Mouse (Mus musculus) hindbrain, embryonic 16.5 days (tissue): ENCODE data around the gene Usp8. TPM values are rescaled to one million over a fixed set of nuclear protein-coding genes. Genes with fewer than 3 reads are reported as not detected.

Experiments
- ATAC-seq: fragments of 200-750 bp; cut with Nextera tagmentation; 2 replicates; pipeline ENCODE4 v1.8.0; 2017; ENCODE audit warnings: moderate TSS enrichment, moderate library complexity
- H3K27ac ChIP-seq: fragments of 300-500 bp; sonication (generic); 2 replicates; pipeline ENCODE4 v1.5.1; 2014; ENCODE audit warnings: low read depth, mild to moderate bottlenecking, control low read depth, low read length, moderate library complexity
- H3K27me3 ChIP-seq: fragments of 300-500 bp; sonication (generic); replicated peaks from 2 replicates; pipeline ENCODE4 v1.6.1; 2014; ENCODE audit warnings: low read length; ENCODE audit not compliant: control insufficient read depth, insufficient read depth
- H3K36me3 ChIP-seq: fragments of 300-500 bp; sonication (generic); 2 replicates; pipeline ENCODE4 v1.6.1; 2014; ENCODE audit warnings: mild to moderate bottlenecking, low read length, moderate library complexity, mixed read lengths; ENCODE audit not compliant: control insufficient read depth, insufficient read depth
- H3K4me1 ChIP-seq: fragments of 300-500 bp; sonication (generic); 2 replicates; pipeline ENCODE4 v1.6.1; 2014; ENCODE audit warnings: low read depth, low read length; ENCODE audit not compliant: control insufficient read depth, insufficient read depth
- H3K4me2 ChIP-seq: fragments of 300-500 bp; sonication (generic); 2 replicates; pipeline ENCODE4 v1.6.1; 2014; ENCODE audit warnings: mild to moderate bottlenecking, low read length, control low read depth, moderate library complexity
- H3K4me3 ChIP-seq: fragments of 300-500 bp; sonication (generic); 2 replicates; pipeline ENCODE4 v1.5.1; 2014; ENCODE audit warnings: mild to moderate bottlenecking, low read length, control low read depth, moderate library complexity
- H3K9ac ChIP-seq: fragments of 300-500 bp; sonication (generic); 2 replicates; pipeline ENCODE4 v1.6.1; 2014; ENCODE audit warnings: low read depth, mild to moderate bottlenecking, control low read depth, low read length, moderate library complexity
- H3K9me3 ChIP-seq: fragments of 300-500 bp; sonication (generic); 2 replicates; pipeline ENCODE4 v1.6.1; 2014; ENCODE audit warnings: mild to moderate bottlenecking, low read length, moderate library complexity; ENCODE audit not compliant: control insufficient read depth
- WGBS: fragments of 180-500 bp; shearing (Covaris S2); extraction: QIAGEN DNeasy Blood & Tissue Kit; methylation state at CpG from one replicate; pipeline ENCODE4 v1.1.7; 2014; 5-methylcytosine and 5-hydroxymethylcytosine counted together
- polyA plus RNA-seq: library from polyadenylated mRNA; unstranded; fragments of >200 nt; fragmentation: Nextera tagmentation; extraction: Ambion mirVana; gene quantifications from 2 replicates; pipeline ENCODE4 v1.2.1, GENCODE M21; 2015

Gene Usp8
- polyA plus RNA-seq, 1 experiment from 2014 or later: 28.7 TPM

DNA sequence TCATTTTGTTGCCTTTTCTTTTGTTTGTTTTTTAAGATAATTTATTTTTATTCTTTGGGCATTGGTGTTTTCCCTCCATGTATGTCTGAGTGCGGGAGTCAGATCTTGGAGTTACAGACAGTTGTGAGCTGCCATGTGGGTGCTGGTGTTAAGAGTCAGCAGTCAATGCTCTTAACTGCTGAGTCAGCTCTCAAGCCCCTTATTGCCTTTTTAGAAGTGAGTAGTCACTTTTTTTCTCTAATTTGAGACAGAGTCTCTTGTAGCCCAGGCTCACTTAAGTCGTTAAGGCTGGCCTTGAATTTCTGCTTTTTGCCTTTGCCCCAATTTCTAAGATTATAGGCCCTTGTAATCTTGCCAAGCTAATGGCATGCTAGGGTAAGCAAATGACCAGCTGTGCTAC lies 23.4 kb downstream of the Usp8 start:
- H3K36me3 ChIP-seq: peaks cover 13% of the 10 kb centered on the region
- no peaks in the 10 kb centered on the region for H3K27me3 ChIP-seq
- H3K4me2 ChIP-seq: no peak overlapping the region
- no peak overlapping the region for H3K27ac ChIP-seq
- no peak overlapping the region for H3K4me3 ChIP-seq
- no peak for ATAC-seq
- no peaks in the 10 kb centered on the region for H3K4me1 ChIP-seq
- no peaks in the 10 kb centered on the region for H3K9me3 ChIP-seq
- H3K9ac ChIP-seq: no peak overlapping the region
- 92% methylated on average over 2 of the region's 2 CpGs for WGBS

DNA sequence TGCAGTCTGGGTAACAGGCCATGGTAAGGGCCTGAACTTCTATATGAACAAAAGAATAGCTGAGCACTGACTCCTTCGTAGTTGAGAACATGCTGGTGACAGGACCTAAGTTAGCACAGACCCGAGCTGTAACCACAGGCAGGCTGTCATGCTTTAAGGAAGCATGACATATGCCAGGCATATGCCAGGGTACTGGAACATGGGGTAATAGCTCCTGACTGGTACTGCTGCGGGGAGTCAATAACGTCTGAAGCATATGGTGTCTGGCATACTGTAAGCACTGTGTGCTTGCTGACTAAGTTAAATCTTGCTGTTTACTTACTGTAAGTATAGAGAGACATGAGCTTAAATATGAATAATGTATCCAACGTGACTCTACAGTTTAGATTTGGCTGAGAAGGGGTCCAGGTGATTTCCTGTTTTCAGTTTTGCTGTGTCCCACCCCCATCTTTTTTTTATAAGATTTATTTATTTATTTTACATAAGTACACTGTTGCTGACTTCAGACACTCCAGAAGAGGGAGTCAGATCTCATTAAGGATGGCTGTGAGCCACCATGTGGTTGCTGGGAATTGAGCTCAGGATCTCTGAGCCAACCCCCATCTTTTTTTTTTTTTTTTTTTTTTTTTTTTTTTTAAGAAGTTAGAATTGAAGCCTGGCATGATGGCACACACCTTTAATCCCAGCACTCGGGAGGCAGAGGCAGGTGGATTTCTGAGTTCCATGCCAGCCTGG lies 28.4 kb downstream of the Usp8 start:
- ATAC-seq: no peak
- no peaks in the 10 kb centered on the region for H3K9me3 ChIP-seq
- no peak overlapping the region for H3K4me3 ChIP-seq
- peaks cover 20% of the 10 kb centered on the region for H3K36me3 ChIP-seq
- 86% methylated on average over 6 of the region's 6 CpGs for WGBS
- no peak overlapping the region for H3K9ac ChIP-seq
- no peaks in the 10 kb centered on the region for H3K4me1 ChIP-seq
- H3K4me2 ChIP-seq: no peak overlapping the region
- H3K27ac ChIP-seq: no peak overlapping the region
- no peaks in the 10 kb centered on the region for H3K27me3 ChIP-seq

DNA sequence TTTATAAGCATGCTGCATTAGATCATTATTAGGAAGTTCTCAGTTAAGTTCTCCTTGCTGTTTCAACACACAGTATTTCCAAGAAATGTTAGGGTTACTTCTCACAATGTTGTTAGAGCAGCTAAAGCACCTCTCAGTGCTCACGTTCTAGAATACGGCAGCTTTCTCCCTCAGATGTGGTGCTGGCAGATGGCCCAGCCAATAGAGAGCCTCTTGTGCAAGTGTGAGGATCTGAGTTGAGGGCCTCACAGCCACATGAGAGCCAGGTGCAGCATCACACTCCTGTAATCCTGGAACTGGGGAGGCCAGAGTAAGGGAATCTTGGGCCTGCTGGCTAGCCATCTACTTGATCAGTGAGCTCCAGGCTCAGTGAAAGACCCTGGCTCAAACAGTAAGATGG lies 33.2 kb downstream of the Usp8 start:
- no peak for ATAC-seq
- Histone ChIP-seq H3K4me2 (no peak overlapping the region), H3K4me3 (no peak overlapping the region), H3K4me1 (no peaks in the 10 kb centered on the region), H3K9me3 (no peaks in the 10 kb centered on the region), H3K9ac (no peak overlapping the region), H3K27me3 (no peaks in the 10 kb centered on the region), H3K27ac (no peak overlapping the region), H3K36me3 (peaks cover 23% of the 10 kb centered on the region)
- 86% methylated on average over 2 of the region's 2 CpGs for WGBS

DNA sequence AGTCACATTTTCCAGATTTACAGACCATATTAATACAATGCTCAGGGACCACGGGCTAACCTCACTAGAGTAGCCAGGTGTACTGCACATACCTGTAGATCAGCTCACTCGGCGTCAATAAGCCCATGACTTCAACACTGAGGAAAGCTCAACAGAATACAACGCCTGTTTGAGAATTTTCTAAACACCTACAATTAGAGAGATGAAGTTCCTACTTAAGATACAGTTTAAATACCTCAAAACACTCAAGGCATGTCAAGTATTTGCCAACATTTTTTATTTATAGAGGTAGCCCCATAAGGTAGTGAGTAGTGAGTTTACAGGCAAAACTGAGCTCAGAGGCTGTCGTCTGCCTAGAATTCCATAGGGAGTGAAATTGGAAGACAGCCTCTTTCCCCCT lies 36.3 kb downstream of the Usp8 start:
- Histone ChIP-seq H3K27ac (no peak overlapping the region), H3K36me3 (peaks cover 19% of the 10 kb centered on the region), H3K27me3 (no peaks in the 10 kb centered on the region), H3K9me3 (no peaks in the 10 kb centered on the region), H3K9ac (no peak overlapping the region), H3K4me3 (no peak overlapping the region), H3K4me1 (no peaks in the 10 kb centered on the region), H3K4me2 (no peak overlapping the region)
- 94% methylated on average over 5 of the region's 5 CpGs for WGBS
- no peak for ATAC-seq

DNA sequence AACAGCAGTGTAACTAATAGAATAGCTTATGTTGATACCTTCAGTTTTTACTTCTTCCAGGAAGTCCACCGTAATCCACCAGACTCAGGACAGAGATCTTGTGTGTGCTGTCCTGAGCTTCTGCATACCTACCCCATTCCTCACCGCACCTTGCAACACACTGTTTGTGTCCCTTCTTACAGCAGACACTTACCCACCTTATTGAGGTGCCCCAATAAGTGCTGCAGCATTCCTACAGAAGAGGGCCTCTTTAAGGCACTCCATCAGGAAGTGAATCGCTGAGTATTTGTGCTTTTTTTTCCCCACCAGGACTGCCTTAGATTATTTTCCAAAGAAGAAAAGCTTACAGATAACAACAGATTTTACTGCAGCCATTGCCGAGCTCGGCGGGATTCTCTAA lies 48.5 kb downstream of the Usp8 start:
- Histone ChIP-seq H3K27ac (no peak overlapping the region), H3K9ac (no peak overlapping the region), H3K4me2 (no peak overlapping the region), H3K27me3 (no peaks in the 10 kb centered on the region), H3K4me1 (no peaks in the 10 kb centered on the region), H3K9me3 (no peaks in the 10 kb centered on the region), H3K4me3 (no peak overlapping the region), H3K36me3 (peaks cover 65% of the 10 kb centered on the region)
- WGBS: 97% methylated on average over 6 of the region's 6 CpGs
- no peak for ATAC-seq

DNA sequence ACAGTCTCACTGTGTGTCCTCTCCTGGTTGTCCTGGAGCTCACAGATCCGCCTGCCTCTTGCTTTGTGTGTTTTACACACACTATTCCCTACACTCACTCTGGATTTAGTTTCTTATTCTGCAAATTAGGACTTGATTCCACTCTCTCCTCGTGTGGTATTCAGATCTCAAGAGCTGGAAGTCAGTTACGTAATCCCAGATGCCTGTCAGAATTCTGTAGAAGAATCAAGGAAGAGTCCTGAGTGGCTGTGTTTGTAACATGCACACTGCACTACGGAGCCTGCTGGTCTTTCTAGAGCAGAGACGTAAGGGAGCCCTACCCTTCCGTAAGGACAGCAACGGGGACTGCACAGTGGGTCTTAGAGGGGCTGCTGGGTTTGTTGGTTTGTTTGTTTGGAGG lies 52.2 kb downstream of the Usp8 start:
- WGBS: 93% methylated on average over 7 of the region's 7 CpGs

DNA sequence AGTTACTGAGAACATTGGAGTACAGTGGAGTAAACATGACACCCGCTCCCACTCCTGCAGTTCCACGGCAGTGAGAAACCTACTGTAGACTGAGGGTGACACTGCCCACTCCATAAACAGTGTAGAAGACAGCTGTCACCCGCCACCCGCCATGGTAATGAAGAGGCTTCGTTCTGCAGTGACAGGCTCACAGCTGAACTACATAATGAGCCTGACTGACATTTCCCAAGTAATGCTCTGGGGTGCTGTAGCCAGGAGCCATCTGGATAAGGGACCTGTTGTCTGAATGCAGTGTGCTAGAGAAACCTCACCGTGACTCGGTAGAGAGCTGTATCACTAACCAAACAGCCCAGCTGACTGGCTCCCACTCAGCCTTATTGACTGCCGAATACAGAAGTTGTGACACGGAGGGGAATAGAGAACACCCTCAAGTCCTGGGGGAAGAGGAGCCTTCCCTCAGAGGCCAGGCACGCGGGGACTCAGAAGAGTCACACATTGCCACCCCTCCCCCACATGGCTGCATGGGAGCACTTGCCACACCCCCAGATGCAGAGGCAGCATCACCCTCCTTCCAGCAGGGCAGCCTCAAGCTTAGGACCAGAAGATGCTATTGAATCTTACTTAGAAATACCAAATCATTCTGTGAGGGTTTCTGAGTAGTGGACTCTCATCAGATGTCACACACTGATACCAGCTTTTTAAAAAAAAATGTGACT lies 58.9 kb downstream of the Usp8 start:
- no peak overlapping the region for H3K27ac ChIP-seq
- 0 out of 2 replicates have a peak overlapping the region, but pooled peaks have one; percentile 7 for H3K4me2 ChIP-seq

More for the DNA sequence above, 52.2 kb downstream of the Usp8 start:
- H3K4me3 ChIP-seq: no peak overlapping the region
- no peak overlapping the region for H3K9ac ChIP-seq
- H3K4me2 ChIP-seq: no peak overlapping the region
- H3K27ac ChIP-seq: no peak overlapping the region
- no peaks in the 10 kb centered on the region for H3K4me1 ChIP-seq
- no peak for ATAC-seq
- no peaks in the 10 kb centered on the region for H3K27me3 ChIP-seq
- peaks cover 64% of the 10 kb centered on the region for H3K36me3 ChIP-seq
- H3K9me3 ChIP-seq: no peaks in the 10 kb centered on the region

DNA sequence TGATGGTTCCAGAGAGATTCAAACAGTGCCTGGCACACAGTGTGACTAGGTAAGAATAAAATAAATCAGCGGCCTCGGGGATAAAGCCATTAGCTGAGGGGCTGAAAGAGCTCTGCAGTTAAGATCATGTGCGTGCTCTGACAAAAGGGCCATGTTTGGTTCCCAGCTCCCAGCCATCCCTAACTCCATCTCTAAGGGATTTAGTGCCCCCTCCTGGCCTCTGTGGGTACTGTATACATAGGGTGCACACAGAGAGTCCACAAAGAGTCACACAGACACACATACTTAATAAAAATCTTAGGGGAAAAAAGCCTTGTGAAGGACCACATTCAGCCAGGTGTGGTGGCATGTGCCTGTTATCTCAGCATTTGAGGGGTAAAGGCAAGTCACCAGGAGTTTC lies 60.5 kb downstream of the Usp8 start:
- Histone ChIP-seq H3K36me3 (no peaks in the 10 kb centered on the region), H3K9me3 (no peaks in the 10 kb centered on the region), H3K27me3 (no peaks in the 10 kb centered on the region), H3K4me3 (no peak overlapping the region), H3K27ac (no peak overlapping the region), H3K4me2 (no peak overlapping the region), H3K4me1 (no peaks in the 10 kb centered on the region; the same call in 1 of the 2 replicates), H3K9ac (no peak overlapping the region)
- whole genome bisulfite sequencing: 98% methylated on average over 3 of the region's 3 CpGs
- no peak for ATAC-seq

More for the DNA sequence above, 58.9 kb downstream of the Usp8 start:
- H3K9me3 ChIP-seq: no peaks in the 10 kb centered on the region
- no peak overlapping the region for H3K9ac ChIP-seq
- no peak overlapping the region for H3K4me3 ChIP-seq
- peak; percentile 81 for ATAC-seq
- WGBS: 32% methylated on average over 11 of the region's 11 CpGs
- H3K4me1 ChIP-seq: no peaks in the 10 kb centered on the region; the same call in 1 of the 2 replicates
- peaks cover 13% of the 10 kb centered on the region for H3K36me3 ChIP-seq
- H3K27me3 ChIP-seq: no peaks in the 10 kb centered on the region

DNA sequence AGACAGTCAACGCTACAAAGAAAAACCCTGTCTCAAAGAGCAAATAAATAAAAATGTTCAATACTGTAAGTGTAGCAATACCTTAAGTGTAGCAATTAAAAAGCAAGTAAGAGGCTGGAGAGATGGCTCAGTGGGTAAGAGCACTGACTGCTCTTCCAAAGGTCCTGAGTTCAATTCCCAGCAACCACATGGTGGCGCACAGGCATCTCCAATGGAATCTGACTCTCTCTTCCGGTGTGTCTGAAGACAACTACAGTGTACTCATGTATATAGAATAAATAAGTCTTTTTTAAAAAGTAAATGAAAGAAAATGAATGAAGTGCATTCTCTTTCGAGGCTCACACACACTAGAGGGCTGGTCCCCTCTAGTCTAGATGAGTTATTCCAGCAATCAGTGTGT lies 61.1 kb downstream of the Usp8 start:
- Histone ChIP-seq H3K36me3 (no peaks in the 10 kb centered on the region), H3K4me3 (no peak overlapping the region), H3K27me3 (no peaks in the 10 kb centered on the region), H3K9ac (no peak overlapping the region), H3K4me1 (no peaks in the 10 kb centered on the region; the same call in 1 of the 2 replicates), H3K4me2 (no peak overlapping the region), H3K9me3 (no peaks in the 10 kb centered on the region), H3K27ac (no peak overlapping the region)
- ATAC-seq: no peak
- whole genome bisulfite sequencing: 77% methylated on average over 4 of the region's 4 CpGs
